ENCODE assay signal across 8 mouse cellular contexts in genomic region chr9:109054712-109055111, GRCm38 (mm10). TPM values are rescaled to one million over a fixed set of nuclear protein-coding genes. Genes with fewer than 3 reads are reported as not detected.
DNase-seq lines count a peak whose midpoint lies in the region; ATAC-seq and TF ChIP-seq lines count a peak whose summit lies in the region.

No protein-coding gene starts in this region.

- peaks cover 20% of the 10 kb centered on the region for H3K4me1 ChIP-seq in heart, embryonic 16.5 days (ENCODE audit: control insufficient read depth, insufficient read depth, low read length)
- H3K4me1 ChIP-seq in liver, postnatal 0 days (ENCODE audit: insufficient read depth): peaks cover 32% of the 10 kb centered on the region
- peaks cover 25% of the 10 kb centered on the region for H3K4me1 ChIP-seq in neural tube, embryonic 12.5 days

- peak overlapping the region; percentile 47 for H3K4me2 ChIP-seq in heart, embryonic 16.5 days (ENCODE audit: low read depth, low read length)
- peak overlapping the region; percentile 55 for H3K4me2 ChIP-seq in liver, postnatal 0 days (ENCODE audit: low read depth, low read length)
- peak overlapping the region; percentile 40 for H3K4me2 ChIP-seq in neural tube, embryonic 12.5 days (replicated peaks)

- no peak for TF ChIP-seq CTCF in liver, postnatal 0 days (IDR thresholded peaks at IDR 0.05; ENCODE audit: low read depth)

- H3K9me3 ChIP-seq in heart, embryonic 16.5 days (replicated peaks; ENCODE audit: control insufficient read depth, low read length): no peaks in the 10 kb centered on the region
- H3K9me3 ChIP-seq in liver, postnatal 0 days (ENCODE audit: low read length): no peaks in the 10 kb centered on the region
- H3K9me3 ChIP-seq in neural tube, embryonic 12.5 days: no peaks in the 10 kb centered on the region

- H3K9ac ChIP-seq in heart, embryonic 16.5 days (ENCODE audit: low read length): peak overlapping the region; percentile 60
- peak overlapping the region; percentile 66 for H3K9ac ChIP-seq in liver, postnatal 0 days (replicated peaks)
- 0 out of 2 replicates have a peak overlapping the region, but pooled peaks have one; percentile 21 for H3K9ac ChIP-seq in neural tube, embryonic 12.5 days

- peak overlapping the region; percentile 76 for H3K27ac ChIP-seq in heart, embryonic 16.5 days (ENCODE audit: low read length)
- H3K27ac ChIP-seq in liver, postnatal 0 days (ENCODE audit: low read depth): peak overlapping the region; percentile 79
- H3K27ac ChIP-seq in neural tube, embryonic 12.5 days: no peak overlapping the region

- WGBS in heart, embryonic 16.5 days: 9% methylated on average over 7 of the region's 7 CpGs
- WGBS in liver, postnatal 0 days (ENCODE audit: insufficient replicate concordance): 2% methylated on average over 7 of the region's 7 CpGs
- WGBS in neural tube, embryonic 12.5 days: 15% methylated on average over 7 of the region's 7 CpGs

- peaks cover 23% of the 10 kb centered on the region for H3K36me3 ChIP-seq in heart, embryonic 16.5 days (ENCODE audit: control insufficient read depth, insufficient read depth)
- H3K36me3 ChIP-seq in liver, postnatal 0 days (replicated peaks; ENCODE audit: insufficient read depth, low read length): peaks cover 27% of the 10 kb centered on the region
- peaks cover 29% of the 10 kb centered on the region for H3K36me3 ChIP-seq in neural tube, embryonic 12.5 days

- H3K27me3 ChIP-seq in heart, embryonic 16.5 days (ENCODE audit: control insufficient read depth, insufficient read depth, low read length): no peaks in the 10 kb centered on the region
- no peaks in the 10 kb centered on the region for H3K27me3 ChIP-seq in liver, postnatal 0 days (ENCODE audit: insufficient read depth, low read length)
- no peaks in the 10 kb centered on the region for H3K27me3 ChIP-seq in neural tube, embryonic 12.5 days (replicated peaks)

- peak; percentile 49 to 57 for DNase-seq in CD8-positive naive resting alpha-beta T cell, adult 2 months (ENCODE audit: low read depth in 2 of 2, low spot score in 2 of 2)
- DNase-seq in adrenal gland, postnatal 36 days: peak; percentile 78 to 81
- peak; percentile 59 for DNase-seq in fibroblast of lung, adult 2 months (ENCODE audit: low read depth)
- peak; percentile 72 to 85 for DNase-seq in kidney, postnatal 25 days
- DNase-seq in liver, postnatal 0 days: peak; percentile 70
- peak; percentile 62 for DNase-seq in thymus, postnatal 0 days (ENCODE audit: low spot score)

- TF ChIP-seq EP300 in liver, postnatal 0 days (IDR thresholded peaks at IDR 0.05; ENCODE audit: low read depth): peak; percentile 52

- peak; percentile 66 for ATAC-seq in heart, embryonic 16.5 days (replicated peaks; ENCODE audit: extremely low read depth, insufficient read depth, low FRiP score)
- peak; percentile 62 for ATAC-seq in liver, postnatal 0 days
- ATAC-seq in neural tube, embryonic 12.5 days (ENCODE audit: low FRiP score, low read depth): peak; percentile 48; the same call in 1 of the 2 replicates

- peak overlapping the region; percentile 37 for H3K4me3 ChIP-seq in heart, embryonic 16.5 days (ENCODE audit: low read length)
- peak overlapping the region; percentile 21 for H3K4me3 ChIP-seq in liver, postnatal 0 days (ENCODE audit: low read depth, low read length)
- 0 out of 2 replicates have a peak overlapping the region, but pooled peaks have one; percentile 15 for H3K4me3 ChIP-seq in neural tube, embryonic 12.5 days

RNA-seq across cellular contexts. Expression of gene Trex1, which starts 4.8 kb away (rescaled TPM):
- total RNA-seq in adrenal gland, postnatal 36 days (2021): 10 to 100 TPM; 19.7 to 23.4 TPM
- 12.5 and 14.5 TPM in 2 replicates for polyA plus RNA-seq in heart, embryonic 16.5 days (2015; fragmentation: Nextera tagmentation; extraction: Ambion mirVana)
- 13.3 and 14.3 TPM in 2 replicates for polyA plus RNA-seq in liver, postnatal 0 days (2015; fragmentation: Nextera tagmentation; extraction: Ambion mirVana)
- polyA plus RNA-seq in neural tube, embryonic 12.5 days (2016; fragmentation: Nextera tagmentation; extraction: Ambion mirVana): 8.9 and 10.6 TPM in 2 replicates
- 42.1 and 42.4 TPM in 2 replicates for polyA plus RNA-seq in thymus, postnatal 0 days (2015; fragmentation: Nextera tagmentation; extraction: Ambion mirVana)

RNA-seq across cellular contexts. Expression of gene Shisa5, which starts 16.3 kb away (rescaled TPM):
- total RNA-seq in adrenal gland, postnatal 36 days (2021): 100 to 1,000 TPM; 122 to 128 TPM
- polyA plus RNA-seq in heart, embryonic 16.5 days (2015; fragmentation: Nextera tagmentation; extraction: Ambion mirVana): 75.4 and 84.5 TPM in 2 replicates
- polyA plus RNA-seq in liver, postnatal 0 days (2015; fragmentation: Nextera tagmentation; extraction: Ambion mirVana): 34.1 and 35.0 TPM in 2 replicates
- 44.4 and 45.0 TPM in 2 replicates for polyA plus RNA-seq in neural tube, embryonic 12.5 days (2016; fragmentation: Nextera tagmentation; extraction: Ambion mirVana)
- polyA plus RNA-seq in thymus, postnatal 0 days (2015; fragmentation: Nextera tagmentation; extraction: Ambion mirVana): 210 and 212 TPM in 2 replicates

RNA-seq across cellular contexts. Expression of gene Atrip, which starts 19.2 kb away (rescaled TPM):
- total RNA-seq in adrenal gland, postnatal 36 days (2021): 10 to 100 TPM; 16.3 to 18.3 TPM
- polyA plus RNA-seq in heart, embryonic 16.5 days (2015; fragmentation: Nextera tagmentation; extraction: Ambion mirVana): 15.6 and 17.3 TPM in 2 replicates
- 6.1 and 6.7 TPM in 2 replicates for polyA plus RNA-seq in liver, postnatal 0 days (2015; fragmentation: Nextera tagmentation; extraction: Ambion mirVana)
- polyA plus RNA-seq in neural tube, embryonic 12.5 days (2016; fragmentation: Nextera tagmentation; extraction: Ambion mirVana): 29.8 and 30.1 TPM in 2 replicates
- polyA plus RNA-seq in thymus, postnatal 0 days (2015; fragmentation: Nextera tagmentation; extraction: Ambion mirVana): 23.4 and 28.4 TPM in 2 replicates

RNA-seq across cellular contexts. Expression of gene Ccdc51, which starts 27.6 kb away (rescaled TPM):
- 10 to 100 TPM; 15.6 to 20.1 TPM for total RNA-seq in adrenal gland, postnatal 36 days (2021)
- 14.7 and 15.9 TPM in 2 replicates for polyA plus RNA-seq in heart, embryonic 16.5 days (2015; fragmentation: Nextera tagmentation; extraction: Ambion mirVana)
- 8.9 and 9.1 TPM in 2 replicates for polyA plus RNA-seq in liver, postnatal 0 days (2015; fragmentation: Nextera tagmentation; extraction: Ambion mirVana)
- polyA plus RNA-seq in neural tube, embryonic 12.5 days (2016; fragmentation: Nextera tagmentation; extraction: Ambion mirVana): 14.5 and 15.0 TPM in 2 replicates
- polyA plus RNA-seq in thymus, postnatal 0 days (2015; fragmentation: Nextera tagmentation; extraction: Ambion mirVana): 18.6 and 19.0 TPM in 2 replicates

RNA-seq across cellular contexts. Expression of gene Tma7, which starts 27.7 kb away (rescaled TPM):
- 100 to 1,000 TPM; 384 to 426 TPM for total RNA-seq in adrenal gland, postnatal 36 days (2021)
- 414 and 431 TPM in 2 replicates for polyA plus RNA-seq in heart, embryonic 16.5 days (2015; fragmentation: Nextera tagmentation; extraction: Ambion mirVana)
- 283 and 284 TPM in 2 replicates for polyA plus RNA-seq in liver, postnatal 0 days (2015; fragmentation: Nextera tagmentation; extraction: Ambion mirVana)
- 739 and 773 TPM in 2 replicates for polyA plus RNA-seq in neural tube, embryonic 12.5 days (2016; fragmentation: Nextera tagmentation; extraction: Ambion mirVana)
- 808 and 867 TPM in 2 replicates for polyA plus RNA-seq in thymus, postnatal 0 days (2015; fragmentation: Nextera tagmentation; extraction: Ambion mirVana)
